Mouse (Mus musculus) embryonic facial prominence, embryonic 15.5 days (tissue): ENCODE results near the gene Prss16. TPM values are rescaled to one million over a fixed set of nuclear protein-coding genes. Genes with fewer than 3 reads are reported as not detected.
A peak's percentile ranks its signal among the peaks of the same experiment; 100 is the strongest.

Experiments used
- ATAC-seq: fragments of 200-750 bp; cut with Nextera tagmentation; 2 replicates; pipeline ENCODE4 v1.8.0; 2017; ENCODE audit warnings: low read depth, moderate TSS enrichment; ENCODE audit not compliant: insufficient number of reproducible peaks, low FRiP score, low TSS enrichment
- H3K27ac ChIP-seq: fragments of 300-500 bp; sonication (generic); replicated peaks from 2 replicates; pipeline ENCODE4 v1.5.1; 2015; ENCODE audit warnings: mild to moderate bottlenecking, inconsistent platforms
- H3K27me3 ChIP-seq: fragments of 300-500 bp; sonication (generic); 2 replicates; pipeline ENCODE4 v1.6.1; 2015; ENCODE audit warnings: inconsistent platforms
- H3K36me3 ChIP-seq: fragments of 300-500 bp; sonication (generic); 2 replicates; pipeline ENCODE4 v1.6.1; 2015; ENCODE audit warnings: mild to moderate bottlenecking, inconsistent platforms
- H3K4me1 ChIP-seq: fragments of 300-500 bp; sonication (generic); 2 replicates; pipeline ENCODE4 v1.6.1; 2015; ENCODE audit warnings: inconsistent platforms
- H3K4me2 ChIP-seq: fragments of 300-500 bp; sonication (generic); replicated peaks from 2 replicates; pipeline ENCODE4 v1.6.1; 2015; ENCODE audit warnings: mild to moderate bottlenecking, inconsistent platforms
- H3K4me3 ChIP-seq: fragments of 300-500 bp; sonication (generic); replicated peaks from 2 replicates; pipeline ENCODE4 v1.5.1; 2015; ENCODE audit warnings: mild to moderate bottlenecking, inconsistent platforms
- H3K9ac ChIP-seq: fragments of 300-500 bp; sonication (generic); 2 replicates; pipeline ENCODE4 v1.6.1; 2015; ENCODE audit warnings: inconsistent platforms
- H3K9me3 ChIP-seq: fragments of 300-500 bp; sonication (generic); replicated peaks from 2 replicates; pipeline ENCODE4 v1.6.1; 2016; ENCODE audit warnings: inconsistent platforms
- WGBS: fragments of 180-500 bp; shearing (Covaris S2); methylation state at CpG from one replicate; pipeline ENCODE4 v1.1.7; 2015; 5-methylcytosine and 5-hydroxymethylcytosine counted together
- polyA plus RNA-seq: library from polyadenylated mRNA; unstranded; fragments of >200 nt; fragmentation: Nextera tagmentation; extraction: Ambion mirVana; gene quantifications from 2 replicates; pipeline ENCODE4 v1.2.1, GENCODE M21; 2015

Gene Prss16
- 1.2 and 1.8 TPM in 2 replicates for polyA plus RNA-seq

DNA sequence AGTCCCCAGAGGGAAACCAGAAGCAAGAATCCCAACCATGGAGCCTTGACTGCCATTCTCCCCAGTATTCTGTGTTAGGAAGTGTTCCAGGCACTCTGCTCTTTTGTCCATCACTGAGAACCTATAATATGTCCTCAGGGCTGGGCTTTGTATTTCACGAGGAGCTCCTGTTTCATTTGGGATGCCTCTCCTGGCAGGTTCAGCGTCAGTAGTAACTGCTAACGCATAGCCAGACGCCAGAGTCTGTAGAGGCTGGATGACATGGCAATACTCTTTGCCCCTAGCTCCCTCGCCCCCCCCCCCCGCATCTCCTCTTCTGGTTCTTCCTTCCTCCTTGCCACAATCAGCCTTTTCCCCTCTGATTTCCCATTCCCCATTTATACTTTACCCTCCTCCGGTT is at the start of gene Prss16:
TSS of gene Prss16 (minus strand) at position 101 of the 400 bp plus-strand sequence.
- ATAC-seq, result no peak

GRCm38 (mm10) chr13:22053754-22054153 is 44.2 kb upstream of the Prss16 start:
- Histone ChIP-seq H3K9me3 (no peaks in the 10 kb centered on the region), H3K4me2 (no peak overlapping the region), H3K27me3 (no peaks in the 10 kb centered on the region), H3K4me3 (no peak overlapping the region), H3K4me1 (peaks cover 6% of the 10 kb centered on the region; the same call in 1 of the 2 replicates), H3K9ac (no peak overlapping the region), H3K36me3 (no peaks in the 10 kb centered on the region), H3K27ac (no peak overlapping the region)
- 89% methylated on average over 1 of the region's 1 CpGs for WGBS
- ATAC-seq, result no peak

More for the DNA sequence above, at the start of gene Prss16:
- Histone ChIP-seq H3K27me3 (peaks cover 87% of the 10 kb centered on the region), H3K4me2 (no peak within 1 kb of the TSS), H3K4me1 (peaks cover 25% of the 10 kb centered on the region), H3K4me3 (no peak within 1 kb of the TSS), H3K9ac (no peak within 1 kb of the TSS), H3K9me3 (no peaks in the 10 kb centered on the region), H3K27ac (no peak within 1 kb of the TSS), H3K36me3 (no peaks in the 10 kb centered on the region)
- WGBS, result 26% methylated on average over 7 of the region's 7 CpGs

DNA sequence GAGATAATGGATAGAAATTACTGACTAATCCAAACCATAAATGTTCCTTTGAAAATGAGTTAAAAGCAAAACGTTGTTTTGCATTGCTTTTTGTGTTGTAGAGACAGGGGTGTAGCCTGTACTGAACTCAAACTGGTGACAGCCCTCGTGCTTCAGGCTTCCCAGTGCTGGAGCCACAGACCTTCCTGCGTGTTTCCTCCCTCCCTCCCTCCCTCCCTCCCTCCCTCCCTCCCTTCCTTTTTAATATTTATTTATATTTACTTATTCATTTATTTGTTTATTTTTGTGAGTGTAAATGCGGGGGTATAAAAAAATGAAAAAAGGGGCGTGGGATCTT is 41.9 kb upstream of the Prss16 start:
- H3K4me2 ChIP-seq, result peak overlapping the region; percentile 67
- H3K4me1 ChIP-seq, result peaks cover 6% of the 10 kb centered on the region; the same call in 1 of the 2 replicates
- H3K9ac ChIP-seq, result peak overlapping the region; percentile 48; the same call in 1 of the 2 replicates
- H3K27ac ChIP-seq, result peak overlapping the region; percentile 92
- no peaks in the 10 kb centered on the region for H3K9me3 ChIP-seq
- no peak for ATAC-seq
- H3K4me3 ChIP-seq, result peak overlapping the region; percentile 57
- H3K27me3 ChIP-seq, result no peaks in the 10 kb centered on the region
- 7% methylated on average over 5 of the region's 5 CpGs for WGBS
- H3K36me3 ChIP-seq, result no peaks in the 10 kb centered on the region

DNA sequence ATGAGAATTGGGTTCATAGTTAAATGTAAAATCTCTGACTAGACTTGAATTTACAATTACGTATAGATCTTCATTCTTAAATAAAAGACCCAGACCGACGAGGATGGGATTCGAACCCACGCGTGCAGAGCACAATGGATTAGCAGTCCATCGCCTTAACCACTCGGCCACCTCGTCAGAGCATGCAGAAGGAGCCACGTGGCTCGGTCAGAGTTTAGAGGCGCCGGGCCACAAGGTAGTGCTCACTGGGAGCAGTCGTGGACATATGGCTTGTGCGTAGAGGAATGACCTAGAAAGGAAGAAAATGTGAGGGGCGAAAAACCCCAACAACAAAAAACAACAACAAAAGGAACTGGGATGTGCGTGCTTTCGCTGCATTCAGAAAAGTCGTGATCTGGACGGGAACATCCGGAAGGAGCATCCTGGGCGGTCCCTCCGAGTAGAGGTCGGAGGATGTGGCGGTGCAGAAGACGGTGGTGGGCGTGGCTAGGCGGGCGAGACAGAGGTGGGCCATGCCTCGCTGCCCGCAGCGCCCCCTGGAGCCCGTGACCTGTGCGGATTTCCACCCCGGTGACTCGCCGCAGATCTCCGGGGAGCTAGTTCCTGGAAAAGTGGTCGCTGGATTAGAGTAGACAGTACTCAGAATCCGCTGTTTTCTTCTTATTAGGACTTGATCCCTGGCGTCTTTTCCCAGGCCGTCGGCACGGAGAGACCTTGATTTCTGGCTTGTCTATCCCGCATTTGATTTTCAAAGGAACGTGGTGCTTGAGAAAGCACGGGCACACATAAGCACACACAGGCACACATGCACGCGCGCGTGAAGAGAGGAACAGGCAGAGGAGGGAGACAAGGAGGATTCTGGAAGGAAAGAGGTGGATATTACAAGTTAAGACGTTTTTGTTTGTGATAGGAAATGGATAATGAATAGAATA is 41.3 kb upstream of the Prss16 start:
- ATAC-seq, result peak; percentile 92
- H3K4me1 ChIP-seq, result peaks cover 6% of the 10 kb centered on the region; the same call in 1 of the 2 replicates
- peak overlapping the region; percentile 92 for H3K27ac ChIP-seq
- H3K9ac ChIP-seq, result peak overlapping the region; percentile 48
- under 1% methylated on average over 52 of the region's 52 CpGs for WGBS
- H3K4me3 ChIP-seq, result peak overlapping the region; percentile 57
- peak overlapping the region; percentile 67 for H3K4me2 ChIP-seq
- no peaks in the 10 kb centered on the region for H3K9me3 ChIP-seq
- no peaks in the 10 kb centered on the region for H3K36me3 ChIP-seq
- no peaks in the 10 kb centered on the region for H3K27me3 ChIP-seq

DNA sequence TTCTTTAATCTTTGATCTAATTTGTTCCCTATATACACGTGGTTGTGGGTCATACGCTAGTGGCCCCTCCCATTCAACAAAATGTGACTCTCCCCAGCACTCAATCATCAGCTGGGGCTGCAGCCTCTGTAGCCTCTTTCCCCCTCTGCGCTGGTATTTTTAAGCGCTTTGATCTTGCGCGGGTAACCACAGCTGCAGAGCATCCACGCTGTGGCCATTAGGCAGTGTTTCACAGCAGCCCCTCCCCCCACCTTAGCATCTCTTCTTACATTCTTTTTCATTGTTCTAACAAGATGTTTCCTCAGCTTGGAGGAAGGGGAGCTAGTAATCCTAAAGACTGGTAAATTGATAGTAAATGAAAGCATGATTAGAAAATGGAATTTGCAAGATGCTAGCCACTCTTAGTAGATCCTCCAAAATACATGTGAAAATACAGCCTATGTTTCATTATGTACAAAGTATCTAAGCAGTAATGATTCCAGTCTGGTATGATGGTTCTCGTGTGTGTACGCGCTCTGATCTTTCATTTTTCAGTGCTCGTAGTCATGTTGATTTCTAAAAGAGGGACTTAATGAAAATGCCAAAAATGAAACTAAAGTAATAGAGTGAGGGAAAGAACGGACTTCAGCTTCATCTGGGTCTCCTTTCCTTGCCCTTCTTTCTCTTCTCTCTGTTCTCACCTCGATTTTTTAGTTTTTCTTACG is 40.3 kb upstream of the Prss16 start:
- Histone ChIP-seq H3K4me2 (peak overlapping the region; percentile 67), H3K27ac (peak overlapping the region; percentile 92), H3K9me3 (no peaks in the 10 kb centered on the region), H3K4me3 (peak overlapping the region; percentile 57), H3K4me1 (peaks cover 6% of the 10 kb centered on the region; the same call in 1 of the 2 replicates), H3K9ac (no peak overlapping the region), H3K27me3 (no peaks in the 10 kb centered on the region), H3K36me3 (no peaks in the 10 kb centered on the region)
- under 1% methylated on average over 14 of the region's 14 CpGs for WGBS
- no peak for ATAC-seq

- Histone ChIP-seq H3K27ac (no peak overlapping the region), H3K9ac (no peak overlapping the region), H3K36me3 (no peaks in the 10 kb centered on the region), H3K27me3 (no peaks in the 10 kb centered on the region), H3K9me3 (no peaks in the 10 kb centered on the region), H3K4me2 (no peak overlapping the region), H3K4me3 (no peak overlapping the region), H3K4me1 (peaks cover 6% of the 10 kb centered on the region; the same call in 1 of the 2 replicates)
- no peak for ATAC-seq
- 71% methylated on average over 2 of the region's 2 CpGs for WGBS
These were observed 39.5 kb upstream of the Prss16 start for GRCm38 (mm10) chr13:22049041-22049440.

DNA sequence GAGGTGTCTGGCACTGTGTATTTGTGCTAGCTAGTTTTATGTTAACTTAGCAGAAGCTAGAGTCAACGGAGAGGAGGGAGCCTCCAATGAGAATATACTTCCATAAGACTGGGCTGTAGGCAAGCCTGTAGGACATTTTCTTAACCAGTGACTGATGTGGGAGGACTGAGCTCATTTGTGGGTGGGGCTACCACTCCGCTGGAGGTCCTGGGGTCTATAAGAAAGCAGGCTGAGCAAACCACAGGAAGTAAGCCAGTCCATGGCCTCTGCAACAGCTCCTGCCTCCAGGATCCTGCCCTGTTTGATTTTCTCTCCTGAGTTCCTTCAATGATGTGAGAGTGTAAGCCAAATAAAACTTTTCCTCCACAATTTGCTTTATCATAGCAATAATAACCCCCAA is 35.8 kb upstream of the Prss16 start:
- Histone ChIP-seq H3K27ac (no peak overlapping the region), H3K27me3 (no peaks in the 10 kb centered on the region), H3K9me3 (no peaks in the 10 kb centered on the region), H3K4me2 (no peak overlapping the region), H3K4me1 (peaks cover 16% of the 10 kb centered on the region), H3K9ac (no peak overlapping the region), H3K4me3 (no peak overlapping the region), H3K36me3 (no peaks in the 10 kb centered on the region)
- 60% methylated on average over 2 of the region's 2 CpGs for WGBS
- no peak for ATAC-seq

GRCm38 (mm10) chr13:22044432-22045155 is 35.1 kb upstream of the Prss16 start:
- peaks cover 19% of the 10 kb centered on the region for H3K4me1 ChIP-seq
- no peak for ATAC-seq
- WGBS, result 76% methylated on average over 6 of the region's 6 CpGs
- no peaks in the 10 kb centered on the region for H3K9me3 ChIP-seq
- H3K4me2 ChIP-seq, result peak overlapping the region; percentile 60; the same call in 1 of the 2 replicates
- no peaks in the 10 kb centered on the region for H3K36me3 ChIP-seq
- H3K27me3 ChIP-seq, result no peaks in the 10 kb centered on the region
- no peak overlapping the region for H3K9ac ChIP-seq
- H3K4me3 ChIP-seq, result no peak overlapping the region
- H3K27ac ChIP-seq, result no peak overlapping the region

GRCm38 (mm10) chr13:22043503-22044431 is 34.2 kb upstream of the Prss16 start:
- peaks cover 19% of the 10 kb centered on the region for H3K4me1 ChIP-seq
- 0 out of 2 replicates have a peak overlapping the region, but pooled peaks have one; percentile 9 for H3K9ac ChIP-seq
- peak overlapping the region; percentile 87 for H3K27ac ChIP-seq
- H3K4me3 ChIP-seq, result peak overlapping the region; percentile 39
- peak overlapping the region; percentile 60 for H3K4me2 ChIP-seq
- H3K27me3 ChIP-seq, result no peaks in the 10 kb centered on the region
- WGBS, result under 1% methylated on average over 12 of the region's 14 CpGs
- no peak for ATAC-seq
- H3K36me3 ChIP-seq, result no peaks in the 10 kb centered on the region
- no peaks in the 10 kb centered on the region for H3K9me3 ChIP-seq
